Mouse (Mus musculus): Measurements from ENCODE around the gene Spsb2.
"Not testable (repeated sequence)": the region's sequence is repeated elsewhere in the genome, so short reads cannot be mapped to it uniquely, and the experiment has no call there.

Gene Spsb2

DNA sequence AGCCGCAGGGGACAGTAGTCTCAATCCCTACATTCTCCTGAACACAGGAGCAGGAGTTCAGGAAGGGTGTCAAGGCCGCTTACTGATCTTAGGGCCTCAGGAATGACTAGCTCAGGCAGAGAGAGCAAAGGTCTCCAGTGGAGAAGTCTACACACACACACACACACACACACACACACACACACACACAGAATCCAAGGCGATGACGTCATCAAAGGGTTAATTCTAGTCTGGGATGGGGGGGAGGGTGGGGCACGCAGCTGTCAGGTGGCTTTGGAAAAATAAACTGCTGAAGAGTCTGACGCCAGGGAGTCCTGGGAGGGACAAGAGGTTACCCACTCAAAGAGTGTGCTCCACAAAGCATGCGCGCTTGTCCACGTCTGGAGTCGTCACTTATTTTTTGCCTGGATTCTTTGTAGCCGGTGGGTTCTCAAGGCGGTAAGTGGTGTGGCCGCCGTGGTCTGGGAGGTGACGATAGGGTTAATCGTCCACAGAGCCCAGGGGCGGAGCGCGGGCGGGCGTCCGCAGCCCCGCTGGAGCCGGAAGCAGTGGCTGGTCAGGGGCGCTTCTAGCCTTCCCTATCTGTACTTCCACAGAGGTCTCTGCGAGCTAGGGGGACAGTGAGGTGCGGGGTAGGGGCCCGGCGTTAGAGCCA lies at the start of gene Spsb2:
Gene Spsb2 (plus strand): TSS at position 304 of the 655 bp plus-strand sequence.
- peak; percentile 70 for DNase-seq (ENCODE audit: low read depth, low spot score)

DNA sequence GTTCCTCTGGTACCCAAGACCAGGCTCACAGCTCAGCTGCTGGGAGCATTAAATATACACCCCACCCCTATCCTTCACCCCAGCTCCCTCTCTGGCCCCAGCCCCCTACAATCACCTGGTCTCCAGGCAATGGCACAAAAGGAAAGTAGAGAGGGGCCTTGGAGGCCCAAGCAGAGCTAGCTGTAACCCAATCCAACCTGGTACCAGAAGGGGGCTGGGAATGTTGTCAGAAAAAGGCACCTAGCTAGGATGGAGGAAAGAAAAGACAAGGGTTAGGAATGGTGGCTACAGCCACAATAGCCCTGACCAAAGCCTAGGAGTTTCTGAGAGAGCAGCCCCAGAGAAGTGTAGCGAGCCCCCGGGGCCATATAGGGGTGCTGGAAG lies 49.6 kb upstream of the Spsb2 start:
- no peak for DNase-seq (ENCODE audit: low read depth, low spot score)

DNA sequence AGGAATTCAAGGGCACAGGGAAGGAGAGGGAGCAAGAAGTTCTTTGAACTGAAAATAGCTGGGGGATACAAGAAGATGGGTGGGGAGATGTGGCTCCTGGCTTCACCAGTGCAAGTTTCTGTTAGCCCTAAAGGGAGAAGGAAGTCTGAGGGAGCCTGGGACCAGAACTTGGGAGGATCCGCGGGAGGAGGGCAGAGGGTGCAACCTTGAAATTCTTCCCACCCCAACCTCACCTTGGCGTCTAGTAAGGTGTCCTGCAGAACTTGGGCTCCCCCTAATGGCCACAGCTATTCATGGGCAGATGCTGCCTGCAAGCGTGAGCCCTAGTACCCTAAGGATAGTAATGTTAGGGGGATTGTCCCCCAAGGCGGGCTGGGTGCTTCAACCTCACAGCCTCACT lies 49.2 kb upstream of the Spsb2 start:
- DNase-seq (ENCODE audit: low read depth, low spot score), result peak; percentile 90

DNA sequence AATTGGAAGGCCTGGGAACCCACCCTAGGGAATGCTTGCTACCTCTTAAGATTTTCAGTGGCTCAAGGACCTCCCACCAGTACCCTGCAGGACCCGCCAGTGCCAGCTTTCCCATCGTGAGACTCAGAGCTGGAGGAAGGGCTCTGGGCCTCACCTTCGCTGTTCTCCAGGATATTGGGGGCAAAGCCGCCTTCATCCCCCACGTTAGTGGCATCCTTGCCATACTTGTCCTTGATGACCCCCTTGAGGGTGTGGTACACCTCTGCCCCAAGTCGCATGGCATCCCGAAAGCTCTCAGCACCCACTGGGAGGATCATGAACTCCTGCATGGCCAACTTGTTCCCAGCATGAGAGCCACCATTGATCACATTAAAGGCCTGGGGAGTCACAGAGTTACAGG lies 42.5 kb upstream of the Spsb2 start:
- no peak for DNase-seq (ENCODE audit: low read depth, low spot score)

DNA sequence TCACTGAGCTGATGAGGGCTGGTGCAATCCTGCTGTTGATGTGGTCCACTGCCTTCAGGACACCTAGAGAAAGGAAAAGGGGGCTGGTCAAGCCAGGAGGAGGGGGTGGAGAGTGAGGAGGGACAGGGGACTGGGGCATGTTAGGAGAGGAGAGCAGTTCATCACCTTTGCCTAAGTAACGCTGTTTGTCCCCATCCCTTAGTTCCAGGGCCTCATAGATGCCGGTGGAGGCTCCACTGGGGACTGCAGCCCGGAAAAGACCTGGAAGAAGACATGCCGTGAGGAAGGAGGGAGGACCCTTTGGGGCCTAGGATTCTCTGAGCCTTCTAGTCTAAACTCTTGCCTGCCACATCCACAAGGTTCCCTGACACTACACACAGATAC lies 40.9 kb upstream of the Spsb2 start:
- DNase-seq (ENCODE audit: low read depth, low spot score), result no peak

DNA sequence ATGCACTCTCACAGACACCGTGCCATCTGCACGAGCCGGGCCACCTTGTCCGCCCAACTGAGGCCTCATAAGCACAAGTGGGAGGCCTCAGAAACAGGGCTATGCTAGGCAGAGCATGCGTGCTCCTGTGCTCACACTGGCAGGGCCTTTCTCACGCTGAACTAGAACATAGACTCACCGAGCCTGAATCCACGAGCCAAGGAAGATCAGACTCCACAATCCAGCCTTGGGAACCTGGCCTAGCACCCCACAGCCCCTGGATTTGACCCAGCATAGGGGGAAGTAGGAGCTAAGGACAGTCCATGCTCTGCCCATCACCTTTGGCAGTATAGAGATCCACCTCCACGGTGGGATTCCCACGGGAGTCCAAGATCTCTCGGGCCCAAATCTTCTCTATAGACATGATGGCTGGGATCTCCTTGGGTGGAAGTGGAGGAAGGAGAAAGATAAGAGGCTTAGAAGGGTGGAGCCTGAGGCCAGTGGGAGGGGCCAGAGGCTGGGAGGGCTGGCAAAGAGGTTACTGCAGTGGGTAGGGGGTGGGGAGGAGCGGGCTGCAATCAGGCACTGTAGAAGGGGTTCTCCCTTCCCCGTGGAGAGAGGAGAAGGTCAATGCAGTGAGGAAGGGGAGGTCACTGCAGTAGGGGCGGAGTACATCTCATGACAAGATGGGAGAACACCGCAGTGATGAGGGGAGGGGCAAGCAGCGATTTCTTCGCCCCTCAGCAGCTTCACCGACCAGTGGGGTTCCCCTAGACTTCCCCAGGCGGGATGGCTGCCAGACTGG lies 40.3 kb upstream of the Spsb2 start:
- DNase-seq (ENCODE audit: low read depth, low spot score), result no peak

DNA sequence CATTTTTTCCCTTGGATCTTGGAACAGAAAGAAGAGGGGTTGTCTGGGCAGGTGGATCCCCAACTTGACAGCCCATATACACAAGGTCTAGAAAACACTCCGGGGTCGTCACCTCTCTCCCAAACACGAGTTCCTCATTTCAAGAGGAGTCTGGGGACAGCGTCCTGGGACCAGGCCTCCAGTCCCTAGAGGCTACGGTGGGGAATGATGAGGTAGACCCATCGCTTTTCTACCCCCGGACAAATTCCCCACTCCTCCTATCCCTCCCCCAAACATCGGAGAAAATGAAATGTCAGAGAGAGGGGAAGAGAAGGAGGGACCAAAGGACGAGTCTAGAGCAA lies 39.8 kb upstream of the Spsb2 start:
- DNase-seq (ENCODE audit: low read depth, low spot score), result no peak

DNA sequence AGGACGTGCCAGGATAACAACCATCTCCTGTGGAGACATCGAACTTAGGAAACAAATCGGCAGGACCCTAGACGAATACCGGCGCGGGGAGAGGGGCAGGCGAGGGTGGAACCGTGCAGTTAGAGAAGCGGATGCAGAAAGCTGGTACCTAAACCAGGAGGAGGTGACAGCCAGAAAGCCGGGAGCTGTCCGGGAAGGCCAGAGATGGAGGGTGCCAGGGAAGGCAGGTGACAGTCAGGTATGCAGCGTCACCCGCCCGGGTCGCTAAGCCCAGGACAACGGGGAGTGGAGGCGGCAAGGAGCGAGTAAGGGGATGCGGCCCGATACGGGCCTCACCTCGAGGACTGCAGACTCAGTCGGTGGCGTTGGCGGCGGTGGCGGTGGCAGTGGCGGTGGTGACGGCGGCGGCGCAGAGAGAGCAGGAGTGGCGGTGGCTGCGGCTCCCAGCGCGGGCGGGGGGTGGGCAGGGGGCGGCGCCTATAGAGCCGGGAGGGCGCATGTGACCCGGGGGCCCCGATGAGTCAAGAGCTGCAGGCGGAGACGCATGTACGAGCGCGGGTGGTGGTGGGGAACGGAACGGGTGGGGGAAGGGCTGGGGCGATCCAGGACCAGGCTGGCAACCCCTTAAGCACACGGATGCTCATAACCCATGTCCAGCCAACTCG lies 39.2 kb upstream of the Spsb2 start, which contains the start of gene Eno2:
Gene Eno2 (minus strand): TSS at position 573 of the 665 bp plus-strand sequence.
- DNase-seq (ENCODE audit: low read depth, low spot score), result peak; percentile 26

DNA sequence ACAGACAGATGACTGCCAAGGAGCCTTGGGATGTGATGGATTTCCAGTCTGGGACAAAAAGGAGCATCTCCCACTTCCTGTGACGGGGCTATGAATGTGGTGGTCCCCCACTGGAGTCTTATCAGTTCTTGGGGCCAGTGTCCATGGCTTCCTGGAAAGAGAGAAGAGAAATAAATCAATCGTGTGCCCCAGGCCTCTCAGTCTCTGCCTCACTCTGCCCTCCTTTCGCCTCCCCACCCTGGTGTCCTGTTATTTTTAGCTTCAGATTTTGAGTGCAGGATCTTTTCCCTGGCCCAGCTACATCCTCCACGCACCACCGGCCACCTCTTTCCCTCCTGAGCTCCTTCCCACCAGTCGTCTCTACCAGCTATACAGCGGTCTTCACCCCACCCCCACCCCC lies 38.4 kb upstream of the Spsb2 start:
- DNase-seq (ENCODE audit: low read depth, low spot score), result no peak

DNA sequence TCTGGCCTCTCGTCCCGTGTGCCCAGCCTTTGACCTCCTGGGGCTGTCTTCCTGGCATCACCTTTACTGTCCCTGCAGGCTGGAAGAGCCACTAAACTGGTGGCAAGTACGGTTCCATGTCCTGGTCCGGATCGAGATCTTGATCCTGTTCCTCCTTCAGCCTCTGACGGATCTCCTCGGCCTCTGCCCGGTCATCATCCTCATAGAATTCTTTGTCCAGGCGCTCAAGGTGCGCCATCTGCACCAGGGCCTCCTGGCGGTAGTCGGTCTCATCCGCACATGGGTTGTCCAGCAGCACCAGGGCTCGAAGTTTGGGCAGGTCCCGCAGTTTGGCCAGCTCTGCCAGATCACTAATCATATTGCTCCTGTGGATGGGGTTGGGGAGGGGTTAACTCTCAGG lies 38.0 kb upstream of the Spsb2 start:
- no peak for DNase-seq (ENCODE audit: low read depth, low spot score)

DNA sequence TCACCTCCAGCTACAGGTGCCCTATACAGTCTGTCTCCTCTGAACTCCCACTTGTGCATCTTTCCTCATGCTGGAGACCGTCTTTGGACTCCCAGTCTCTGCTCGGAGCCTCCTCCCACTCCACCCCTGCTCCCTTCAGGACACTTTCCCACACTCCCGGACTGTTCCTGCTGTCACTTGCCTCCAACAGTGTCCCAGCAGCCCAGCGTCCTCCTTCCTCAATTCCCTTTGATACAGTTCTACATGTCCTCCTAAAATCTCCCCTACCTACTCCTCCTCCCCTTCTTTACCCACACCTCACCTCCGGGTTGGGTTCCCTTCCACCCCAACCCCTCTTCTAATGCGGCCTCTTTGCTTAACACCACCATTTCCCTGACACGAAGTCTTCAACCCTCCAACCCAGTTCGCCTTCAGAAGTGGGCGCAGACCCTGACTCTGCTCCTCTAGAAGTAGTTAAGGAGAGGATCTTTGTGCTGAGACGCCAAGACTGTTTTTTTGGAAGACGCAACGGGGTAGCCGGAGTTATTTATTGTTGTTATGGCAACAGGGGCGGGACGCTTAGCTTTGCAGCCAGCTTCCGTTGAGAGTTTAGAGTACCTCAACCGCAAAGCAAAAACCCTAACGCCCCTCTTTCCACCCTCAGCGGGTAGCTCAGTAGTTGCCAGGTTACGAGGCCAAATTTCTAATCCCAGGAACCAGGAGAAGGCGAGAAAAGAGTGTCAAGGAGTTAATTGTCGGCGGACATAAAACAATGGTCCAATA lies 29.1 kb upstream of the Spsb2 start, which contains the start of gene Lrrc23:
Gene Lrrc23 (minus strand): TSS at position 506 of the 762 bp plus-strand sequence.
- DNase-seq (ENCODE audit: low read depth, low spot score), result peak; percentile 66

DNA sequence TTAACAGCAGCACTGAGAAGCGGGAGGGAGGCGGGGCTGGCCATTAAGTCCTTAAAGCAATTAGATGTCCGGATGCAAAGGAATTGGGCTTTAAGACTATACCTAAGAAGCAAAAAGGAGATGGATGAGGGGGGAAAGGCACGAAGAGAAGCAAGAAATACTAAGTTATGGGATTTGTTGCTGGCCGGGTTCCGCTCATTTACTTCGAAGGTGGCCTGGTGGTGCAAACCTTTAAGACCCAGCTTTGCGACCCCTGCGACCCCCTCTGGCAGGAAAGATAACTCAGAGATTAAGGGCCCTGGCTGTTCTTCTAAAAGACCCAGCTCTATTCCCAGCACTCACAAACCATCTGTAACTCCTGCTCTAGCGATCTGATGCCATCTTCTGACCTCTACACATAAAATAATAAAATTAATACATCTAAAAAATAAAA lies 28.5 kb upstream of the Spsb2 start:
- no peak for DNase-seq (ENCODE audit: low read depth, low spot score)

DNA sequence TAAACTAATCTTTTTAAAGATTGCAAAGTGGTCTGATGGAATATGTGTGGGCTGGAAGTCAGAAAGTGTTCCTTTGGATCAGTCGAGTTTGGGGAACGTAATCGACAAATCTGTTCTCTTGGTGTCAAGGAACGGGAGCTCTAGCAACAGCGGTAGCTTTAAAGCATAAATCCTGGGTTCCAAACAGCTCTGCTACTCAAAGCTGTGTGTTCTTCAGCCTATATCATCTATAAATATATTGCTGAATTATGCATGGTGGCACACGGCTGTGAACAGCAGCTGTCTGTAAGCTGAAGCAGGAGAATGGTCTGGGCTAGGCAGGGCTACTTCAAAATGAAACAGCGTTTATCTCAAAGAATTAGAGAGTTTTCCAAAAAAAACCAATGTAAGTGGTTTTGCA lies 27.5 kb upstream of the Spsb2 start:
- DNase-seq (ENCODE audit: low read depth, low spot score), result no peak

DNA sequence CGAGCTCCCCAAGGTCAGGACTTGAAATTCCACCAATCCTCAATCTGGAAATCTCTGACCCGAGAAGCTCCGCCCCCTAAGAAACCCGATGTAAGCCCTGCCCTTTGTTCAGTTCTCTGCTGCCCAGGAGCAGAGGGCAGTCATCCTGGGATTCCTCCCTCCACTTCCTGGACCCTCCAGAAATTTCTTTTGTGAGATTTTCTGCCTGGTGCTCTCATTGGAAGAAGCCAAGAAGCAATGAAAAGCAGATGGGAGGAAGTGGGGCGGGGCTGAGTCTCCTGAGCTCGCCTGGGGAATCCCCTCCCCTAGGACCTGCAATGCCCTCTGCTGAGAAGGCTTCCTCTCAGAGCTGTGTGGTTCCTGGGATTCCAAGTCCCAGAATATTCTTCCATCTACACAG lies 26.0 kb upstream of the Spsb2 start:
- peak; percentile 61 for DNase-seq (ENCODE audit: low read depth, low spot score)

DNA sequence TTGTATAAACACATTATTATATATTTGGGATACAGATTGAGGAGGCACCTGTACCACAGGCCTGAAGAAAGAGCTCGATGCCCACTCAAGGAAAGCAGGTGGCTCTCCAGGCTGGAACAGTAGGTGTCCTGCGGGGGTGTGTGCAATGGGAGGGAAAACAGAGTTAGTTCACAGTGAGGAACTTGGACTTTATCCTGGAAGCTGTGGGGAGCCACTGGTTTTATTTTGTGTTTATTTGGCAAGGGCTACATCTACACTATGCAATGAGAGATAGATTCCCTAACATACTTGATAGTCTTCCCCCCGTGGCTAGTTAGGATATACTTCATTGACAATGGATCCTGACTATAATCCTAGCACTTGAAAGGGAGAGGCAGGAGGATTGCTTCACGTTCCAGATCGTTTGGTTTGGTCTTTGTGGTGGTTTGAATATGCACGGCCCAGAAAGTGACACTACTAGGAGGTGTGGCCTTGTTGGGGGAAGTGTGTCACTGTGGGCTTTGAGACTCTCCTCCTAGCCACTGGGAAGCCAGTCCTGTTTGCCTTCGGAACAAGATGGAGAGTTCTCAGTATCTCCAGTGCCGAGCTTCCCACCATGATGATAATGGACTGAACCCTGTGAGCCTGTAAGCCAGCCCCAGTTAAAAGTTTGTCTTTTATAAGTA lies 21.6 kb upstream of the Spsb2 start:
- no peak for DNase-seq (ENCODE audit: low read depth, low spot score)

DNA sequence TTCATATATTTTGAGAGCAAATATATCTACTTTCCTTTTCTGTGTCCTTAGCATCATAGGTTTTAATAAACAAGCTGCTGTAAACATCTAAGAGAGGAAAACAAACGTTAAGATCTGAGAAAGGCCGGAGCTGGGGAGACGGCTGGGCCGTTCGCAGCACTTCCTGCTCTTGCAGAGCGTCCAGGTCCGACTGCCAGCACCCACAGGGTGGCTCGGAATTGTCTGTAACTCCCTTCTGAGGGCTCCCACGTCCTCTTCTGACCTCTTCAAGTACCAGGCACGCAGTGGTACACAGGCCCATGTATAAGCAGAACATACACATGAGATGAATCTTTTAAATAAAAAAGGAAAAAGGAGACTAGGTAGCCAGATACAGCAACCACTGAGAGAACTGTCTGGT lies 20.7 kb upstream of the Spsb2 start:
- no peak for DNase-seq (ENCODE audit: low read depth, low spot score)

DNA sequence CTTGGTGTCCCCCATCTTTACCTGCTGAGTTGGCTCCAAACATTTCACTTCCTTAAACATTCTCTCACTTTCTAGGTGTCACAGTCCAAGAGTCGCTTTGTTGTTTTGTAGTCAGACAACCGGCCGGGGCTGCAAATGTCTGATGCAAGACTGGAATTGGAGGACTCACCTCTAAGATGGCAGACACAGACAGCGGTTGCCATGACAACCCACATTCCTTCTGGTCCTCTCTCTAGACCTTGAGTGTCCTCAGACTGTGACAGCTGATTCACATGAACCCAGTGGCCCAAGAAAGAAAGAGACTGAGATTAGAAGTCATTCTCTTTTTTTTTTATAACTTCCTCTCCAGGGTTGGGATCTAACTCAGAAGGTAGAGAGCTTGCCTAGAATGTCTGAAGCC lies 18.9 kb upstream of the Spsb2 start:
- no peak for DNase-seq (ENCODE audit: low read depth, low spot score)

DNA sequence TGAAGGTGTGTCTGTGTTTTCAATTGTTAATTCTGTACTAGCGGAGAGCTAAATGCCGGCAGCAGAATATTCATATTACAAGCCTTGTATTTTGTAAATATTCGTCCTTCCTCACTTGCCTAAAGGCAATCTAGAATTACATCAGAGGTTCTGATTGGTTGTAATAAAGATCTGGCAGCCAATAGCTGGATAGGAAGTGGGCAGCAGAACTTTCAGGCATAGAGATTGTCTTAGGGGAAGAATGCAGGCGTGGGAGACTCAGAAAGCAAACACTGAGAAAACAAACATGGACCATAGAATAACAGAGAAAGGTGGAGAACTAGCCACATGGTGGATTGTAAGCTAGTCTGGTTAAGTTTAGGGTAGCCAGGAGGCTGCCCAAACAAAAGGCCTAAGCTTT lies 18.3 kb upstream of the Spsb2 start:
- no peak for DNase-seq (ENCODE audit: low read depth, low spot score)

DNA sequence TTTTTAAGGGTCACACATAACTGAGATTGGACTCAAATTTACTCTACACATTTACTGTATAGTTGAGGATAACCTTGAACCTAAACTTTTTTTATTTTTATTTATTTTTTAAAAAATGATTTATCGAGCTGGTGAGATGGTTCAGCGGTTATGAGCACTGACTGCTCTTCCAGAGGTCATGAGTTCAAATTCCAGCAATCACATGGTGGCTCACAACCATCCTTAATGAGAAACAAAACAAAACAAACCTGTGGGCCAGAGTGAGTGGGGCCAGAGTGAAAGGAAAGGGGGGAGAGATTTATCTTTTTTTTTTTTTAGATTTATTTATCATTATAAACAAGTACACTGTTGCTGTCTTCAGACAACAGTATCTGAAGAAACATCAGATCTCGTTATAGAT lies 16.6 kb upstream of the Spsb2 start:
- no peak for DNase-seq (ENCODE audit: low read depth, low spot score)

DNA sequence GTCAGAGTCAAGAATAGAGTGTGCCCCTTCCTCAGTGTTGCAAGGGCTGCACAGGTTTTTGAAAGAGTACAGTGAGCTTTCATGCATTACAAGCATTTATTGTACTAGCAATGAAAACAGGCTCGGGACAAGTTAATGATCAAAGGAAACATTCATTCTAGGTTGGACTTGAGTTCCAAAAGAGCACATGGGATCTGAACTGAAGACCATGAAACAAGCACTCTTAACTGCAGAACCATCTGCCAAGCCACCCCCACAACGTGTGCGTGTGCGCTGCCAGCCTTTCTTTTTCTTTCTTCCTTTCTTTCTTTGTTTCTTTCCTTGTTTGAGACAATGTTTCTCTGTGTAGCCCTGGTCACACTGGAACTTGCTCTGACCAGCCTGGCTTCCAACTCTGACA lies 12.7 kb upstream of the Spsb2 start:
- no peak for DNase-seq (ENCODE audit: low read depth, low spot score)

DNA sequence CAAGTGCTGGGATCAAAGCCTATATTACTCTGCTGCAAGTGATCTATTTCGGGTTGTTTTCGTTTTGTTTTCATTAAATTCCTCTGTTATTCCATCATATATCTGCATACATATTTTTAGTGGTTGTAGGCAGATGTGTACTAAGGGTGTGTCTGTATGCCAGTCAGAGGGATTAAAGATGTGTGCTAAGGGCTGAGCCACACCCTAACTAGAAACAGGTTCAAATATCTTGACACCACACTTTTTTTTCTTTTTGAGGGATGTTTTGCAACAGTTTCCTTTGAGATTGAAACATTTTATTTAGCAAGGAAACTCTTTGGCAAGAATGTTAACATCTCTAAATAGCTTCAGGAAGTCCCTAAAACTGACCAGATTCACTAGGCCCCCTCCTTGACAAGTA lies 12.3 kb upstream of the Spsb2 start:
- no peak for DNase-seq (ENCODE audit: low read depth, low spot score)

DNA sequence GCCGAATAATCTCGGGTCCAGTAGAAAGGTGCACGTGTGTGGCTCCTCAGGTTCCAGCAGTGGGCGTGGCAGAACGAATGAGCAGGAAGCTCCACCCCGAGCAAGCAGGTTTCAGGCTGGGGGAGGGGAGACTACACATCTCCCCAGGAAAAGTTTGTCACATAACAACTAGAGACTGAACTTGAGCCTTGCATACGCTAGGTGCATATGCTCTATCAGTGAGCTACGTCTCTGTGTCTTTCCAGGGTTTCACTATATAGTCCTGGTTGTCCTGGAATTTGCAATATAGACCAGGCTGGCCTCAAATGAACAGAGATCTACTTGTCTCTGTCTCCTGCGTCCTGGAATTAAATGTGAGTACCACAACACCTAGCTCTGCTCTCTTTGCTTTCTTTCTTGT lies 6.1 kb upstream of the Spsb2 start:
- DNase-seq (ENCODE audit: low read depth, low spot score), result not testable (repeated sequence)
